31 mouse cellular contexts compared by ENCODE assay signal in the genomic region with DNA sequence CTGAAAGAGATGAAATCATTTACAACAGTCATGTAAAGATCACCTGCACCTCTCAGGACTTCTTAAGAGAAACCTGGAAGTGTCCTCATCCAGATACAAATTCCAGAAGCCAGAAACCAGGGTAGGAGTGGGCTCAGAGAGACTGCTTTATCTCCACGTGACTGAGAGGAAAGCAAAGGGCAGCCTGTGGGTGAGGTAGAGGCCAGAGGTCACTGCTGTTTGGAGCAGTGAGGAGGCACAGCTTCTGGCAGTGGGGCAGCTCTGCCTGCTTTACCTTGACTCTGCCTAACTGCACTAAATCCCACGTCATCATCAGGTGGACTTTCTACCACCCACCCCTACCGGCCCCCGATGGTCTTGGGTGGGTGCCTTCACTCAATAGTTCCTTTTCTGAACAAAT. TPM values are rescaled to one million over a fixed set of nuclear protein-coding genes. Genes with fewer than 3 reads are reported as not detected.
DNase-seq lines count a peak whose midpoint lies in the region; ATAC-seq and TF ChIP-seq lines count a peak whose summit lies in the region.
"Had no signal": no experiment of that assay in that cellular context is flagged by ENCODE, and none has a peak within 500 bp of the region (broad histone marks: within the 10 kb centered on the region; RNA-seq: fewer than 3 reads in every experiment).

No protein-coding gene starts in this region.

- no peak overlapping the region for H3K27ac ChIP-seq in liver, adult 2 months (replicated peaks; ENCODE audit: insufficient read depth, low read depth, low read length)
- peak overlapping the region; percentile 41 for H3K27ac ChIP-seq in intestine, postnatal 0 days (ENCODE audit: low read depth, low read length)
- H3K27ac ChIP-seq in liver, embryonic 14.5 days = no peak overlapping the region
- H3K27ac ChIP-seq: embryonic facial prominence, embryonic 12.5 days; heart, embryonic 10.5 days; hindbrain, embryonic 15.5 days; limb, embryonic 12.5 days; midbrain, embryonic 13.5 days; neural tube, embryonic 12.5 days had no signal

- H3K4me1 ChIP-seq in liver, adult 2 months (ENCODE audit: control insufficient read depth, insufficient read depth, low read length) = no peaks in the 10 kb centered on the region
- peaks cover 18% of the 10 kb centered on the region; the same call in 1 of the 2 replicates for H3K4me1 ChIP-seq in intestine, postnatal 0 days (replicated peaks; ENCODE audit: control insufficient read depth, insufficient read depth, low read length)
- H3K4me1 ChIP-seq in liver, embryonic 14.5 days (replicated peaks; ENCODE audit: control insufficient read depth in 2 of 2, insufficient read depth in 2 of 2, low read length in 1 of 2) = peaks cover 0 to 13% of the 10 kb centered on the region in 2 experiments; a peak in 1 of 4 replicates
- H3K4me1 ChIP-seq: limb, embryonic 12.5 days; midbrain, embryonic 13.5 days; neural tube, embryonic 12.5 days had no signal

- H3K36me3 ChIP-seq in liver, adult 2 months (ENCODE audit: control insufficient read depth, insufficient read depth, low read length) = no peaks in the 10 kb centered on the region
- no peaks in the 10 kb centered on the region for H3K36me3 ChIP-seq in intestine, postnatal 0 days (ENCODE audit: control insufficient read depth, insufficient read depth)
- H3K36me3 ChIP-seq in liver, embryonic 14.5 days (replicated peaks; ENCODE audit: control insufficient read depth, insufficient read depth, low read depth) = no peaks in the 10 kb centered on the region
- H3K36me3 ChIP-seq: embryonic facial prominence, embryonic 12.5 days; heart, embryonic 10.5 days; hindbrain, embryonic 15.5 days; limb, embryonic 12.5 days; midbrain, embryonic 13.5 days; neural tube, embryonic 12.5 days had no signal

- TF ChIP-seq CTCF in liver, adult 2 months (IDR thresholded peaks at IDR 0.05; ENCODE audit: low read depth, low read length) = no peak
- TF ChIP-seq CTCF in intestine, postnatal 0 days (IDR thresholded peaks at IDR 0.05; ENCODE audit: low read depth) = no peak
- TF ChIP-seq CTCF in liver, embryonic 14.5 days (IDR thresholded peaks at IDR 0.05; ENCODE audit: low read depth) = no peak

- no peak overlapping the region for H3K4me2 ChIP-seq in intestine, postnatal 0 days (replicated peaks; ENCODE audit: low read depth)
- no peak overlapping the region for H3K4me2 ChIP-seq in liver, embryonic 14.5 days (ENCODE audit: low read depth)
- H3K4me2 ChIP-seq: embryonic facial prominence, embryonic 12.5 days; hindbrain, embryonic 15.5 days; limb, embryonic 12.5 days; lung, embryonic 14.5 days; midbrain, embryonic 13.5 days; neural tube, embryonic 12.5 days had no signal

- no peak overlapping the region for H3K9ac ChIP-seq in liver, adult 2 months (ENCODE audit: low read depth, low read length)
- no peak overlapping the region for H3K9ac ChIP-seq in intestine, postnatal 0 days (ENCODE audit: low read depth, low read length)
- H3K9ac ChIP-seq in liver, embryonic 14.5 days (replicated peaks) = no peak overlapping the region
- H3K9ac ChIP-seq: embryonic facial prominence, embryonic 12.5 days; forebrain, postnatal 0 days; hindbrain, embryonic 15.5 days; limb, embryonic 12.5 days; lung, embryonic 14.5 days; midbrain, embryonic 13.5 days; neural tube, embryonic 12.5 days had no signal

- H3K27me3 ChIP-seq in liver, adult 2 months (ENCODE audit: control insufficient read depth, insufficient read depth, low read length) = no peaks in the 10 kb centered on the region
- no peaks in the 10 kb centered on the region for H3K27me3 ChIP-seq in intestine, postnatal 0 days (replicated peaks; ENCODE audit: control insufficient read depth, insufficient read depth, low read length)
- H3K27me3 ChIP-seq in liver, embryonic 14.5 days (ENCODE audit: control insufficient read depth, insufficient read depth, low read length) = no peaks in the 10 kb centered on the region
- H3K27me3 ChIP-seq: embryonic facial prominence, embryonic 12.5 days; hindbrain, embryonic 15.5 days; limb, embryonic 12.5 days; midbrain, embryonic 13.5 days; neural tube, embryonic 12.5 days had no signal

- no peaks in the 10 kb centered on the region for H3K79me2 ChIP-seq in liver, adult 2 months (ENCODE audit: control insufficient read depth, insufficient read depth, low read length)

- peak; percentile 3 for DNase-seq in liver, adult 2 months (ENCODE audit: extremely low read depth, low read depth, low spot score)
- no peak for DNase-seq in liver
- DNase-seq in liver, embryonic 14.5 days (ENCODE audit: low read depth in 3 of 3, low spot score in 3 of 3) = peak in 1 of 3 experiments; percentile 5
- no peak for DNase-seq in adrenal gland, adult (ENCODE audit: inconsistent age in 2 of 2, low spot score in 1 of 2)
- DNase-seq in cerebellum, adult 9-10 months = no peak
- DNase-seq in heart, adult 9 months (ENCODE audit: low spot score in 2 of 2) = no peak
- DNase-seq: adrenal gland, postnatal 10 days; cerebellum, adult 8-10 months; forebrain, postnatal 0 days; kidney, postnatal 4 days; lung, embryonic 14.5 days; retina, postnatal 1 day; right cerebral cortex, postnatal 25 days had no signal

- TF ChIP-seq POLR2A in liver, adult 2 months (IDR thresholded peaks at IDR 0.05; ENCODE audit: extremely low read depth, insufficient read depth, low read length) = no peak

- no peak for TF ChIP-seq EP300 in liver, embryonic 14.5 days (IDR thresholded peaks at IDR 0.05; ENCODE audit: low read depth)

- H3K4me3 ChIP-seq in liver, adult 2 months (ENCODE audit: insufficient read depth, low read depth, low read length) = no peak overlapping the region
- no peak overlapping the region for H3K4me3 ChIP-seq in intestine, postnatal 0 days (ENCODE audit: low read depth, low read length)
- no peak overlapping the region for H3K4me3 ChIP-seq in liver, embryonic 14.5 days (ENCODE audit: insufficient read depth in 1 of 2, low read depth in 2 of 2, low read length in 2 of 2)
- H3K4me3 ChIP-seq: embryonic facial prominence, embryonic 12.5 days; heart, embryonic 10.5 days; hindbrain, embryonic 15.5 days; limb, embryonic 12.5 days; midbrain, embryonic 13.5 days; neural tube, embryonic 12.5 days had no signal

- ATAC-seq in intestine, postnatal 0 days = peak; percentile 80
- peak; percentile 50; the same call in 1 of the 2 replicates for ATAC-seq in liver, embryonic 14.5 days (ENCODE audit: insufficient read depth)
- ATAC-seq: activated CD4-positive, CD25-positive, alpha-beta regulatory T cell, adult 4 months; forebrain, postnatal 0 days; midbrain, embryonic 13.5 days had no signal

- WGBS in liver, adult 2 months = 29% methylated on average over 4 of the region's 4 CpGs
- WGBS in intestine, postnatal 0 days = 54% methylated on average over 4 of the region's 4 CpGs
- WGBS in liver, embryonic 14.5 days (ENCODE audit: insufficient replicate concordance) = 57% methylated on average over 4 of the region's 4 CpGs

- H3K9me3 ChIP-seq in intestine, postnatal 0 days (ENCODE audit: control insufficient read depth) = no peaks in the 10 kb centered on the region
- no peaks in the 10 kb centered on the region for H3K9me3 ChIP-seq in liver, embryonic 14.5 days (ENCODE audit: control insufficient read depth, low read length)
- H3K9me3 ChIP-seq: embryonic facial prominence, embryonic 12.5 days; heart, embryonic 10.5 days; hindbrain, embryonic 15.5 days; limb, embryonic 12.5 days; midbrain, embryonic 13.5 days; neural tube, embryonic 12.5 days had no signal

RNA-seq across cellular contexts. Expression of a gene that starts 12.0 kb away (rescaled TPM):
- total RNA-seq in liver, adult 2 months (2014; rRNA removed) = 0.47 TPM in 1 of 2 replicates, not detected in the other
- 0.27 and 0.29 TPM in 2 replicates for polyA plus RNA-seq in liver, adult 2 months (2012; rRNA removed)
- polyA plus RNA-seq in intestine, postnatal 0 days (2015; fragmentation: Nextera tagmentation; extraction: Ambion mirVana) = 438 and 502 TPM in 2 replicates
- 0.07 and 0.09 TPM in 2 replicates for polyA plus RNA-seq in liver, embryonic 14.5 days (2012; rRNA removed)
- not detected in 2 replicates for polyA plus RNA-seq in liver, embryonic 14.5 days (2014; fragmentation: Nextera tagmentation; extraction: Ambion mirVana)
- total RNA-seq: adrenal gland, postnatal 10 days; forebrain, postnatal 0 days; gastrocnemius, adult 18-20 months; gastrocnemius, postnatal 4 days; hematopoietic stem cell, adult 5-6 weeks; left cerebral cortex, postnatal 14 days; megakaryocyte, adult 5-6 weeks had no signal
- polyA plus RNA-seq: activated CD4-positive, CD25-positive, alpha-beta regulatory T cell, adult 4 months; brain, embryonic 14.5 days; C2C12; forebrain, embryonic 11.5 days; heart, embryonic 10.5 days; limb, embryonic 12.5 days; neural tube, embryonic 12.5 days; spleen, adult 2 months; testis, adult 2 months had no signal

RNA-seq across cellular contexts. Expression of a gene that starts 37.6 kb away (rescaled TPM):
- total RNA-seq in liver, adult 2 months (2014; rRNA removed) = 0.74 and 1.7 TPM in 2 replicates
- polyA plus RNA-seq in liver, adult 2 months (2012; rRNA removed) = 1.9 and 2.1 TPM in 2 replicates
- 499 and 565 TPM in 2 replicates for polyA plus RNA-seq in intestine, postnatal 0 days (2015; fragmentation: Nextera tagmentation; extraction: Ambion mirVana)
- 7.8 and 9.3 TPM in 2 replicates for polyA plus RNA-seq in liver, embryonic 14.5 days (2012; rRNA removed)
- polyA plus RNA-seq in liver, embryonic 14.5 days (2014; fragmentation: Nextera tagmentation; extraction: Ambion mirVana) = 15.5 and 17.4 TPM in 2 replicates

Comparison
In these comparisons a context has a peak if more than half of its experiments do, and no peak if none do; other contexts are left out.
1. RNA of a gene that starts 12.0 kb away (polyA plus RNA-seq): 438 to 502 TPM in intestine, postnatal 0 days; 0.27 to 0.29 TPM in liver, adult 2 months and 0.07 to 0.09 TPM in liver, embryonic 14.5 days; every median in the first group is over 100 times any median in the second.
2. RNA of a gene that starts 37.6 kb away (polyA plus RNA-seq): 499 to 565 TPM in intestine, postnatal 0 days; 7.8 to 17.4 TPM in liver, embryonic 14.5 days and 1.9 to 2.1 TPM in liver, adult 2 months; every median in the first group is over 10 times any median in the second.